1 mouse cellular context compared by ENCODE assay signal in the genomic region with DNA sequence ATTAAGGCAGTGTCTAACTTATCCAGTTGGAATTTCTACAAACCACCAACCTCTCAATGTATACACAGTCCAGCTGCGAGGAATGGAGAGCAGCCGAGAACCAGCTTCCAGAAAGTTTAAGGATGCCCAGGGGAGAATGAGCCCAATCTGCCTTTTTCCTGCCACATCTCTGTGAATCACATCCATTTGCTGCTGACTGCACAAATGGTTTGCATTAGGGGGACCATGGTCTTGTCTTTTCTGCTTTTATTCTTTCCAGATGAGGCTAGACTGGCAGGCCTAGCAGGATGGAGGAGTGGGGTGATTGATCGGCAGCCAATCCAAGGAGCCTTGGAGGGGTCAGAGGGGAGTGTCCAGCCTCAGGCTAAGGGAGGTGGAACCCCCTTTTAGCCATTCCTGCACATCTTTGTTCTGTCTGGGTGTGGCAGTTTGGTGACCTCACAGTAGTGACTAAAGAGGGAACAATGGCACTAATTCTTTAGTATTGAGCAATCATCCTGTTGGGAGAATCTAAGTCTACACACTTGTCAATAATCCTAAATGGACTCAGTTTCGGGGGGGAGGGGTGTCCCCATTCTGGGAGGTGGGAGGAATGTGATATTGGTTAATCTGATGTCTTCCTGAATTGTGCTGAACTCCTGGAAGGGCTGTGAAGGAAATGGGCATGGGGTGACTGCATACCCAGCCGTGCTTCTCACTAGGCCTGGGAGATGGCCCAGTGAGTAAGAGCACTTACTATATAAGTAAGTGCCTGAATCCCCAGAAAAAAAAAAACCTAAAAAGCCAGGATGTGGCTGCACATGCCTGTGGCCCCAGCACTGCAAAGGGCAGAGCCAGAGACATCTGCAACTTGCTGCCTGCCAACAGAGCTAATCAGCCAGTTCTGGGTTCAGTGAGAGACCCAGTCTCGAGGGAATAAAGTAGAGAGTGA.
A peak's percentile ranks its signal among the peaks of the same experiment; 100 is the strongest.
TF ChIP-seq lines count a peak whose summit lies in the region.

No protein-coding gene starts in this region.

TF ChIP-seq in ES-E14, 5 proteins besides CTCF, POLR2A, EP300 and RAD21 (continued from another document):
- TF ChIP-seq ZNF384 (IDR thresholded peaks at IDR 0.05; ENCODE audit: low read depth, low read length) (peak; percentile 9; the same call in 1 of the 2 replicates), HCFC1 (IDR thresholded peaks at IDR 0.05; ENCODE audit: borderline replicate concordance, insufficient read depth, low read length) (0 out of 2 replicates have a peak, but pooled peaks have one; percentile 43), CHD2 (IDR thresholded peaks at IDR 0.05; ENCODE audit: low read depth, low read length) (no peak), ZC3H11A (IDR thresholded peaks at IDR 0.05; ENCODE audit: borderline replicate concordance, low read depth, low read length) (no peak)
TF ChIP-seq in ES-E14: peak in this region for 2.
